Mouse (Mus musculus) midbrain, embryonic 15.5 days (tissue): Measurements from ENCODE around the gene Chst4. TPM values are rescaled to one million over a fixed set of nuclear protein-coding genes. Genes with fewer than 3 reads are reported as not detected.
A peak's percentile ranks its signal among the peaks of the same experiment; 100 is the strongest.

Source experiments
- ATAC-seq: fragments of 200-750 bp; cut with Nextera tagmentation; replicated peaks from 2 replicates; pipeline ENCODE4 v1.8.0; 2017; ENCODE audit warnings: moderate TSS enrichment
- H3K27ac ChIP-seq: fragments of 300-500 bp; sonication (generic); 2 replicates; pipeline ENCODE4 v1.5.1; 2015; ENCODE audit warnings: mild to moderate bottlenecking, inconsistent platforms
- H3K27me3 ChIP-seq: fragments of 300-500 bp; sonication (generic); replicated peaks from 2 replicates; pipeline ENCODE4 v1.6.1; 2015; ENCODE audit warnings: inconsistent platforms
- H3K36me3 ChIP-seq: fragments of 300-500 bp; sonication (generic); replicated peaks from 2 replicates; pipeline ENCODE4 v1.6.1; 2015; ENCODE audit warnings: inconsistent platforms
- H3K4me1 ChIP-seq: fragments of 300-500 bp; sonication (generic); 2 replicates; pipeline ENCODE4 v1.6.1; 2015; ENCODE audit warnings: inconsistent platforms
- H3K4me2 ChIP-seq: fragments of 300-500 bp; sonication (generic); 2 replicates; pipeline ENCODE4 v1.6.1; 2015; ENCODE audit warnings: inconsistent platforms, mild to moderate bottlenecking, moderate library complexity
- H3K4me3 ChIP-seq: fragments of 300-500 bp; sonication (generic); 2 replicates; pipeline ENCODE4 v1.5.1; 2015; ENCODE audit warnings: mild to moderate bottlenecking, inconsistent platforms
- H3K9ac ChIP-seq: fragments of 300-500 bp; sonication (generic); 2 replicates; pipeline ENCODE4 v1.6.1; 2015; ENCODE audit warnings: mild to moderate bottlenecking, inconsistent platforms
- H3K9me3 ChIP-seq: fragments of 300-500 bp; sonication (generic); 2 replicates; pipeline ENCODE4 v1.6.1; 2016; ENCODE audit warnings: inconsistent platforms
- WGBS: fragments of 180-500 bp; shearing (Covaris S2); methylation state at CpG from one replicate; pipeline ENCODE4 v1.1.7; 2015; ENCODE audit warnings: mixed read lengths; 5-methylcytosine and 5-hydroxymethylcytosine counted together
- polyA plus RNA-seq: library from polyadenylated mRNA; unstranded; fragments of >200 nt; fragmentation: Nextera tagmentation; extraction: Ambion mirVana; gene quantifications from 2 replicates; pipeline ENCODE4 v1.2.1, GENCODE M21; 2015

Gene Chst4
- polyA plus RNA-seq, result not detected in 2 replicates

- no peaks in the 10 kb centered on the region for H3K9me3 ChIP-seq
- no peaks in the 10 kb centered on the region for H3K27me3 ChIP-seq
- no peaks in the 10 kb centered on the region for H3K36me3 ChIP-seq
- 78% methylated on average over 5 of the region's 5 CpGs for WGBS
- ATAC-seq, result no peak
- H3K4me3 ChIP-seq, result no peak within 1 kb of the TSS
- H3K27ac ChIP-seq, result no peak within 1 kb of the TSS
- H3K9ac ChIP-seq, result no peak within 1 kb of the TSS
- no peak within 1 kb of the TSS for H3K4me2 ChIP-seq
- no peaks in the 10 kb centered on the region for H3K4me1 ChIP-seq
These were observed at the start of gene Chst4 for GRCm38 (mm10) chr8:110039659-110040058. TSS of gene Chst4 (minus strand) at chr8:110039740.

GRCm38 (mm10) chr8:110082416-110083105 lies 43.0 kb upstream of the Chst4 start:
- H3K36me3 ChIP-seq, result peaks cover 28% of the 10 kb centered on the region

GRCm38 (mm10) chr8:110079282-110080221 lies 40.0 kb upstream of the Chst4 start, which contains the start of gene Zfp612:
TSS of gene Zfp612 (plus strand) at chr8:110079746.
- 5% methylated on average over 54 of the region's 54 CpGs for WGBS
- peaks cover 5% of the 10 kb centered on the region; the same call in 1 of the 2 replicates for H3K36me3 ChIP-seq
- peak within 1 kb of the TSS; percentile 46 for H3K27ac ChIP-seq
- peaks cover 22% of the 10 kb centered on the region for H3K4me1 ChIP-seq
- H3K9ac ChIP-seq, result peak within 1 kb of the TSS; percentile 80
- ATAC-seq, result peak; percentile 97
- H3K9me3 ChIP-seq, result no peaks in the 10 kb centered on the region
- H3K4me3 ChIP-seq, result peak within 1 kb of the TSS; percentile 55
- H3K4me2 ChIP-seq, result peak within 1 kb of the TSS; percentile 80
- H3K27me3 ChIP-seq, result no peaks in the 10 kb centered on the region

More at GRCm38 (mm10) chr8:110082416-110083105, 43.0 kb upstream of the Chst4 start:
- Histone ChIP-seq H3K9me3 (no peaks in the 10 kb centered on the region), H3K4me1 (peaks cover 22% of the 10 kb centered on the region), H3K4me2 (no peak overlapping the region), H3K9ac (no peak overlapping the region), H3K27ac (no peak overlapping the region), H3K27me3 (no peaks in the 10 kb centered on the region), H3K4me3 (no peak overlapping the region)
- WGBS, result 79% methylated on average over 11 of the region's 11 CpGs
- ATAC-seq, result no peak

- Histone ChIP-seq H3K9me3 (no peaks in the 10 kb centered on the region), H3K27me3 (no peaks in the 10 kb centered on the region), H3K27ac (no peak overlapping the region), H3K36me3 (no peaks in the 10 kb centered on the region), H3K4me1 (0 out of 2 replicates have a peak, but pooled peaks cover 3% of the 10 kb centered on the region), H3K9ac (no peak overlapping the region), H3K4me2 (no peak overlapping the region), H3K4me3 (no peak overlapping the region)
- no peak for ATAC-seq
- 84% methylated on average over 8 of the region's 8 CpGs for WGBS
These were observed 35.0 kb upstream of the Chst4 start for GRCm38 (mm10) chr8:110074496-110074895.

GRCm38 (mm10) chr8:110071600-110071999 lies 32.1 kb upstream of the Chst4 start:
- Histone ChIP-seq H3K9me3 (no peaks in the 10 kb centered on the region), H3K4me2 (no peak overlapping the region), H3K9ac (no peak overlapping the region), H3K36me3 (no peaks in the 10 kb centered on the region), H3K4me1 (no peaks in the 10 kb centered on the region), H3K27me3 (no peaks in the 10 kb centered on the region), H3K4me3 (no peak overlapping the region), H3K27ac (no peak overlapping the region)
- no peak for ATAC-seq
- 15% methylated on average over 9 of the region's 9 CpGs for WGBS

GRCm38 (mm10) chr8:110069706-110070105 lies 30.2 kb upstream of the Chst4 start:
- WGBS, result 85% methylated on average over 4 of the region's 4 CpGs
- Histone ChIP-seq H3K27me3 (no peaks in the 10 kb centered on the region), H3K36me3 (no peaks in the 10 kb centered on the region), H3K4me3 (no peak overlapping the region), H3K9ac (no peak overlapping the region), H3K4me1 (no peaks in the 10 kb centered on the region), H3K4me2 (no peak overlapping the region), H3K27ac (no peak overlapping the region), H3K9me3 (no peaks in the 10 kb centered on the region)
- no peak for ATAC-seq

GRCm38 (mm10) chr8:110065676-110066075 lies 26.1 kb upstream of the Chst4 start:
- H3K4me1 ChIP-seq, result no peaks in the 10 kb centered on the region
- H3K36me3 ChIP-seq, result no peaks in the 10 kb centered on the region
- H3K9me3 ChIP-seq, result no peaks in the 10 kb centered on the region
- H3K4me3 ChIP-seq, result no peak overlapping the region
- 88% methylated on average over 4 of the region's 4 CpGs for WGBS
- no peak overlapping the region for H3K4me2 ChIP-seq
- no peaks in the 10 kb centered on the region for H3K27me3 ChIP-seq
- no peak for ATAC-seq
- H3K27ac ChIP-seq, result no peak overlapping the region
- no peak overlapping the region for H3K9ac ChIP-seq

GRCm38 (mm10) chr8:110064606-110065365 lies 25.2 kb upstream of the Chst4 start:
- no peak for ATAC-seq
- WGBS, result 93% methylated on average over 18 of the region's 18 CpGs
- no peaks in the 10 kb centered on the region for H3K4me1 ChIP-seq

GRCm38 (mm10) chr8:110064161-110064560 lies 24.6 kb upstream of the Chst4 start:
- Histone ChIP-seq H3K4me3 (no peak overlapping the region), H3K4me1 (no peaks in the 10 kb centered on the region), H3K27me3 (no peaks in the 10 kb centered on the region), H3K4me2 (no peak overlapping the region), H3K27ac (no peak overlapping the region), H3K9me3 (no peaks in the 10 kb centered on the region), H3K9ac (no peak overlapping the region), H3K36me3 (no peaks in the 10 kb centered on the region)
- whole genome bisulfite sequencing, result 85% methylated on average over 9 of the region's 9 CpGs
- ATAC-seq, result no peak

More at GRCm38 (mm10) chr8:110064606-110065365, 25.2 kb upstream of the Chst4 start:
- Histone ChIP-seq H3K27me3 (no peaks in the 10 kb centered on the region), H3K9ac (no peak overlapping the region), H3K9me3 (no peaks in the 10 kb centered on the region), H3K4me3 (no peak overlapping the region), H3K4me2 (no peak overlapping the region), H3K36me3 (no peaks in the 10 kb centered on the region), H3K27ac (no peak overlapping the region)

- no peak overlapping the region for H3K9ac ChIP-seq
- 75% methylated on average over 8 of the region's 8 CpGs for WGBS
These were observed 18.7 kb upstream of the Chst4 start for GRCm38 (mm10) chr8:110058207-110058606.

GRCm38 (mm10) chr8:110051208-110051607 lies 11.7 kb upstream of the Chst4 start:
- no peak overlapping the region for H3K4me3 ChIP-seq
- H3K4me2 ChIP-seq, result no peak overlapping the region
- no peak overlapping the region for H3K27ac ChIP-seq
- H3K4me1 ChIP-seq, result no peaks in the 10 kb centered on the region
- no peaks in the 10 kb centered on the region for H3K27me3 ChIP-seq
- no peak for ATAC-seq
- H3K36me3 ChIP-seq, result no peaks in the 10 kb centered on the region
- H3K9ac ChIP-seq, result no peak overlapping the region
- no peaks in the 10 kb centered on the region for H3K9me3 ChIP-seq
- 81% methylated on average over 6 of the region's 6 CpGs for WGBS

More at GRCm38 (mm10) chr8:110058207-110058606, 18.7 kb upstream of the Chst4 start:
- Histone ChIP-seq H3K4me2 (no peak overlapping the region), H3K9me3 (no peaks in the 10 kb centered on the region), H3K36me3 (no peaks in the 10 kb centered on the region), H3K4me3 (no peak overlapping the region), H3K27ac (no peak overlapping the region), H3K4me1 (no peaks in the 10 kb centered on the region), H3K27me3 (no peaks in the 10 kb centered on the region)
- no peak for ATAC-seq

- 82% methylated on average over 4 of the region's 4 CpGs for WGBS
- no peak for ATAC-seq
These were observed 969 bp upstream of the Chst4 start for GRCm38 (mm10) chr8:110040509-110040908.

More at GRCm38 (mm10) chr8:110040509-110040908, 969 bp upstream of the Chst4 start:
- no peaks in the 10 kb centered on the region for H3K9me3 ChIP-seq
- no peak overlapping the region for H3K4me2 ChIP-seq
- no peaks in the 10 kb centered on the region for H3K27me3 ChIP-seq
- no peak overlapping the region for H3K9ac ChIP-seq
- H3K4me3 ChIP-seq, result no peak overlapping the region
- H3K36me3 ChIP-seq, result no peaks in the 10 kb centered on the region
- no peaks in the 10 kb centered on the region for H3K4me1 ChIP-seq
- H3K27ac ChIP-seq, result no peak overlapping the region
